Mouse (Mus musculus) midbrain, postnatal 0 days (tissue): ENCODE measurements at regions not wholly inside any gene's neighbourhood (a gene's known extent, or its start where the extent isn't known, plus 50 kb on each side); places are given as distances from the start of the nearest gene placed in this dataset.

Source experiments
- ATAC-seq: fragments of 200-750 bp; cut with Nextera tagmentation; 2 replicates; pipeline ENCODE4 v1.8.0; 2017; ENCODE audit warnings: moderate number of reproducible peaks, mild to moderate bottlenecking, moderate TSS enrichment, moderate library complexity; ENCODE audit not compliant: low FRiP score
- DNase-seq: peaks from one replicate; pipeline ENCODE4 v3.0.0-alpha.2; 2015; ENCODE audit warnings: low spot score
- H3K27ac ChIP-seq: fragments of 300-500 bp; sonication (generic); 2 replicates; pipeline ENCODE4 v1.5.1; 2014; ENCODE audit warnings: low read depth, mild to moderate bottlenecking, low read length, mixed read lengths
- H3K27me3 ChIP-seq: fragments of 300-500 bp; sonication (generic); 2 replicates; pipeline ENCODE4 v1.6.1; 2014; ENCODE audit warnings: low read length, control low read depth, mixed read lengths; ENCODE audit not compliant: insufficient read depth
- H3K36me3 ChIP-seq: fragments of 300-500 bp; sonication (generic); 2 replicates; pipeline ENCODE4 v1.6.1; 2014; ENCODE audit warnings: low read length, control low read depth, mixed read lengths; ENCODE audit not compliant: insufficient read depth
- H3K4me1 ChIP-seq: fragments of 300-500 bp; sonication (generic); 2 replicates; pipeline ENCODE4 v1.6.1; 2014; ENCODE audit warnings: mild to moderate bottlenecking, control low read depth, antibody characterized with exemption, low read length, mixed read lengths; ENCODE audit not compliant: insufficient read depth
- H3K4me2 ChIP-seq: fragments of 300-500 bp; sonication (generic); 2 replicates; pipeline ENCODE4 v1.6.1; 2014; ENCODE audit warnings: low read depth, mild to moderate bottlenecking, low read length, mixed read lengths; ENCODE audit not compliant: poor library complexity, severe bottlenecking
- H3K4me3 ChIP-seq: fragments of 300-500 bp; sonication (generic); 2 replicates; pipeline ENCODE4 v1.5.1; 2014; ENCODE audit warnings: low read depth, mild to moderate bottlenecking, low read length, moderate library complexity
- H3K9ac ChIP-seq: fragments of 300-500 bp; sonication (generic); replicated peaks from 2 replicates; pipeline ENCODE4 v1.6.1; 2014; ENCODE audit warnings: mild to moderate bottlenecking, low read length, moderate library complexity, mixed read lengths; ENCODE audit not compliant: poor library complexity, severe bottlenecking
- H3K9me3 ChIP-seq: fragments of 300-500 bp; sonication (generic); 2 replicates; pipeline ENCODE4 v1.6.1; 2016; ENCODE audit warnings: low read length, control low read depth
- CTCF ChIP-seq: IDR thresholded peaks from 2 replicates; pipeline ENCODE4 v1.5.1; 2016; ENCODE audit warnings: antibody characterized with exemption, mild to moderate bottlenecking
- WGBS: fragments of 180-500 bp; shearing (Covaris S2); extraction: QIAGEN DNeasy Blood & Tissue Kit; methylation state at CpG from one replicate; pipeline ENCODE4 v1.1.7; 2014; 5-methylcytosine and 5-hydroxymethylcytosine counted together

DNA sequence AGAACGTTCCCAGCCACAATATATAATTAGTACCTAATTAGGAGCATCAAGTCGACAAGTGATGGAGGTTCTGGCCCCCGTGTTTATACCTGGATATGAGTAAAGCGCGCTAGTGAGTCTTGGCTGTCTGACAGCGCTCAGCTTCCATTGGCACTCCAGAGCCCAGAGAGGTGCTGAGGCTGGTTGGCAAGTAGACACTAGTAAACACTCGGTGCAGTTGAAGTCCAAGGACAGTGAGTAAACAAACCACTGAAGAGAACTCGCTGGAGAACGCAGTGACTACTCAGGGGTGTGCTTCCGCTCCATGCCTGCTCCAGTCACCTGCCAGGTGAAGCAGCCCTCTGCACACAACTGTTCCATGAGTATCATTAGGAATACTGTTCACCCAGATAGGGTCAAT is 111.5 kb downstream of the Rpl36a-ps1 start:
- Histone ChIP-seq H3K4me2 (no peak overlapping the region), H3K4me3 (no peak overlapping the region), H3K27ac (no peak overlapping the region), H3K4me1 (no peaks in the 10 kb centered on the region), H3K27me3 (no peaks in the 10 kb centered on the region), H3K9ac (no peak overlapping the region), H3K36me3 (no peaks in the 10 kb centered on the region), H3K9me3 (no peaks in the 10 kb centered on the region)
- DNase-seq (no peak), ATAC-seq (no peak)
- WGBS: 92% methylated on average over 10 of the region's 10 CpGs
- TF ChIP-seq CTCF: no peak

DNA sequence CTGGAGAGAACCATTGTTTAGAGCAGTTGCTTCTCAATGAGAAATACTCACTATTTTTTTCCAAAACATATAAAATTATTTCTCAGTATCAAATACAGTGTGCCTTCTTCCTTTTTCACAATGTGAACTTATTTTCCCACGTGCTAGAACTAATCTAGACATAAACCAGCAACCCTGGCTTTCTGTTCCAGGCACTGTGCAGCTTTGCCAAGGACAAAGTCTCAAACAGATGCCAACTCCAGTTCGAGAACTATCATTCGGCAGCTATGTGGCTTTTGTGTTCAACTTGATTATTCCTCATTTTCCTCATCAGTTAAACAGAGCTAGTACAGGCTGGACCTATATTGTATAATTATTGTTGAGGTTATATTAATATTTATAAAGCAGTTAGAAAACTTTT is 116.2 kb downstream of the Rpl36a-ps1 start:
- Histone ChIP-seq H3K27ac (no peak overlapping the region), H3K4me2 (no peak overlapping the region), H3K9me3 (no peaks in the 10 kb centered on the region), H3K27me3 (no peaks in the 10 kb centered on the region), H3K9ac (no peak overlapping the region), H3K4me3 (no peak overlapping the region), H3K4me1 (no peaks in the 10 kb centered on the region), H3K36me3 (no peaks in the 10 kb centered on the region)
- TF ChIP-seq CTCF: no peak
- ATAC-seq (no peak), DNase-seq (no peak)
- 72% methylated on average over 3 of the region's 3 CpGs for WGBS

DNA sequence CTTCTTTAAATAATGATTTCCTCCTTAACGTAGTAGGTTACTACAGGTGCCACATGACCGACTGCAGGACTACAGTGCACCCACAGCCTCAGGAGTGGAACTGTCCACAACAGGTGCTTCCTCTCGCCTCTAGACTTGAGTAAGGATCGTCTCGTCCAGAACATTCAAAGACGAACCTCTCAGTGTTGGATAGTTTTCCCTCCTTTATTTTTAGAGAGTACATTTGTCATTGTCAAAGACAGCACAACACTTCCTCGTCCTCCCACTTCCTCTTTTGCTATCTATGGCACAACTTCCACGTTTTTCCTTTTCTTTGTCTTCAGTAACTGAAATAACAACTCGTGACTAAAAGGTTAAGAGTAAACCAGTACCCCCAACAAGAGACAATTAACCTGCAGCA is 120.7 kb downstream of the Rpl36a-ps1 start:
- Histone ChIP-seq H3K9me3 (no peaks in the 10 kb centered on the region), H3K4me1 (no peaks in the 10 kb centered on the region), H3K4me2 (no peak overlapping the region), H3K36me3 (no peaks in the 10 kb centered on the region), H3K4me3 (no peak overlapping the region), H3K9ac (no peak overlapping the region), H3K27me3 (no peaks in the 10 kb centered on the region), H3K27ac (no peak overlapping the region)
- ATAC-seq (no peak), DNase-seq (no peak)
- no peak for TF ChIP-seq CTCF
- 87% methylated on average over 9 of the region's 9 CpGs for WGBS

DNA sequence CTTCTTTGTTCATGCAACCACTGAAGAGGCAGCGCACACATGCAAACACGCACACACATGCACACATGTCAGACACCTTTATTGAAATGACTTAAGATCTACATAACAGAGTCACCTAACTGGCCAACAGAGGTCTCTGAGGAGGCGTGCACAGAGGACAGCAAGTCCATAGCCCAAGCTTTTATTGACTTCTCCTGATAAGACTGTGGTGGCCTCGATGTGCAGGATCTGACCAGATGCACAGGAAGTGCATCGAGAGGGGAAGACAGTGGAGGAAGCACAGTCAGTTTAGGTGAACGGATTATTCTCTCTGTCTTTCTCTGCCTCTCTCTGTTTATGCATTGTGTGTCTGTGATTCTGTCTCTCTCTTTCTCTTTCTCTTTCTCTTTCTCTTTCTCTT is 124.2 kb downstream of the Rpl36a-ps1 start:
- WGBS: 82% methylated on average over 6 of the region's 6 CpGs
- no peaks in the 10 kb centered on the region for H3K9me3 ChIP-seq
- DNase-seq: no peak
- H3K4me1 ChIP-seq: no peaks in the 10 kb centered on the region
- H3K9ac ChIP-seq: no peak overlapping the region
- no peak for TF ChIP-seq CTCF
- no peak overlapping the region for H3K4me3 ChIP-seq
- H3K27me3 ChIP-seq: no peaks in the 10 kb centered on the region
- H3K4me2 ChIP-seq: no peak overlapping the region
- no peak for ATAC-seq
- no peak overlapping the region for H3K27ac ChIP-seq
- H3K36me3 ChIP-seq: no peaks in the 10 kb centered on the region

DNA sequence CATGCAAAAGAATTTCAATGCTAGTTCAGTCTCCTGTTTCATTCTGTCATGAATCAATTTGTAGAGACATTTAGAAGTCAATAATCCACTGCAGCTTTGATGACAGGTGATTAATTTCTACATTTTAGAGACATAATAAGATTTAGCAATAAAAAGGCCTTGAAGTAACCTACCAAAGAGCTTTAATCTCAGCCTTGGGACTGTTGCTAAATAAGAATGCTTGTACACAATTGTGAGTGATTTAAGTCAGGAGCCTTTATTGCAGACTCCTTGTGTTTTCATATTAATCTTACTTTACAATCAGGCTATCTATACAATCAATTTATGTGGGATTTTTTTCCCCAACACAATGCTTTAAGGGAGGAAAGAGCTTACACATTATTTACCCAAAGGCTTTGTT is 127.2 kb downstream of the Rpl36a-ps1 start:
- TF ChIP-seq CTCF: no peak
- H3K9me3 ChIP-seq: no peaks in the 10 kb centered on the region
- DNase-seq: no peak
- no peak overlapping the region for H3K4me3 ChIP-seq
- no peak for ATAC-seq
- no peaks in the 10 kb centered on the region for H3K36me3 ChIP-seq
- no peaks in the 10 kb centered on the region for H3K27me3 ChIP-seq
- H3K9ac ChIP-seq: no peak overlapping the region
- no peak overlapping the region for H3K4me2 ChIP-seq
- no peaks in the 10 kb centered on the region for H3K4me1 ChIP-seq
- H3K27ac ChIP-seq: no peak overlapping the region

DNA sequence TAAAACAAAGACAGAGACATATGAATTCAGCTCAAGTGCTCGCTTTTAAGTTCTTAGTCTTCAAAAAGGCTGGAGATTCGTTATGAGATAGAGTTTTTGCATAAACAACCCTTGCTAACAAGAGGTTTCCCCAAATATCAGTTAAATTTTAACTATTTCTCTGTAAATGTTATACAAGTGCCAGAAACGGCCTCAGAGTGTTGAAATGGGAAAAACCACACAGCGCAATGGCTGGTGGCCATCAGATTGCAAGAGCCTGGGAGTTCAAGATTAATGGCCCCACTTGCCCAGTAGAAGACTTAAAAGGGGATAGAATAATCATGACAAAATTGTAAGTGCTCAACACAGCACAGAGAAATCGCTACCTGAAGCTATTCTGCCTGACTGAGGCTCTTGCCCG is 130.1 kb downstream of the Rpl36a-ps1 start:
- Histone ChIP-seq H3K9ac (no peak overlapping the region), H3K9me3 (no peaks in the 10 kb centered on the region), H3K27me3 (no peaks in the 10 kb centered on the region), H3K4me1 (no peaks in the 10 kb centered on the region), H3K4me3 (no peak overlapping the region), H3K36me3 (no peaks in the 10 kb centered on the region), H3K4me2 (no peak overlapping the region), H3K27ac (no peak overlapping the region)
- DNase-seq (no peak), ATAC-seq (no peak)
- TF ChIP-seq CTCF: no peak
- 86% methylated on average over 6 of the region's 6 CpGs for whole genome bisulfite sequencing

DNA sequence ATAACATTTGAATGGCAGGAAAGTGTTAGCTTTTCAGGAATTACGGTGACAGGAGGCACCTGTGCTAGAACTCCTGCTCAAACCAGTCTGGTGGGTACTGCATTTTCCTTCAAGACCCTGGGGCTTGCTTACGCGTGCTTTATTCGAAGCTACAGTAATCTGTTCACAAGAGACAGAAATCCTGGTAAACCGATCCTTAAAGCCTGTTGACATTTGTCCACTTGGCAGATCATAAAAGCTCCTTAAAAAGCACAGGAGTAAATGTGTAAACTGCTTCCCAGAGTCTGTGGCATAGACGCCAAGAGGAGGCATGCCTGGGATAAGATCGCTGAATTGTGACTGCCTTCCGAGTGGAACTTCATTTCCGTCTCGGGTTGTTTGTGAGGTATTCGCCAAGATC is 130.5 kb downstream of the Rpl36a-ps1 start:
- no peak overlapping the region for H3K27ac ChIP-seq
- H3K4me2 ChIP-seq: no peak overlapping the region
- no peak overlapping the region for H3K4me3 ChIP-seq
- H3K4me1 ChIP-seq: no peaks in the 10 kb centered on the region
- DNase-seq (no peak), ATAC-seq (no peak)
- H3K9ac ChIP-seq: no peak overlapping the region
- no peaks in the 10 kb centered on the region for H3K27me3 ChIP-seq
- 83% methylated on average over 11 of the region's 11 CpGs for WGBS
- H3K36me3 ChIP-seq: no peaks in the 10 kb centered on the region
- no peak for TF ChIP-seq CTCF
- H3K9me3 ChIP-seq: no peaks in the 10 kb centered on the region
